Mouse (Mus musculus): ENCODE measurements around the gene Gstt4.

DNA sequence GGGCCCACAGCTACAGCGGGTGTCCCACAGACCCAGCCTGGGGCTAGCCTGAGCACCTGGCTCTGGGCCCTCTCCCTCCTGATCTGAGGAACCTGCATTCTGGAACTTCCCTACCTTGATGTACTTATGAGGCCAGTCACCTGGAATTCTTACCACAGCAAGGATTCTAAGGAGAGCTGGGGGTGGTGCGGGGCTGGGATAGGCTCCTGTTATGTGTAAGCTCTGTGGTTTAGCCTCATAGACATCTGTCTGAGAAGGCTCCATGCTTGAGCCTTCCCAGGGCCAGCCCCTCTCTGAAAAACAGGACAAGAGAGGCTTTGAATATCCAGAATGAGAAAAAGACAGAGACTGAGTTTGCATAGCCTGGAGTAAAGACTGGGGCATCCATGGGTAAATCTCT is at the start of gene Gstt4:
- no peak for TF ChIP-seq FLI1 (IDR thresholded peaks at IDR 0.05; ENCODE audit: low read length)
- no peak for TF ChIP-seq GATA1 (IDR thresholded peaks at IDR 0.05; ENCODE audit: borderline replicate concordance, low read length)
